Mouse (Mus musculus): ENCODE data around the gene Zc3hav1l. TPM values are rescaled to one million over a fixed set of nuclear protein-coding genes. Genes with fewer than 3 reads are reported as not detected.

Gene Zc3hav1l
- polyA plus RNA-seq, 1 experiment, result 1.3 TPM

DNA sequence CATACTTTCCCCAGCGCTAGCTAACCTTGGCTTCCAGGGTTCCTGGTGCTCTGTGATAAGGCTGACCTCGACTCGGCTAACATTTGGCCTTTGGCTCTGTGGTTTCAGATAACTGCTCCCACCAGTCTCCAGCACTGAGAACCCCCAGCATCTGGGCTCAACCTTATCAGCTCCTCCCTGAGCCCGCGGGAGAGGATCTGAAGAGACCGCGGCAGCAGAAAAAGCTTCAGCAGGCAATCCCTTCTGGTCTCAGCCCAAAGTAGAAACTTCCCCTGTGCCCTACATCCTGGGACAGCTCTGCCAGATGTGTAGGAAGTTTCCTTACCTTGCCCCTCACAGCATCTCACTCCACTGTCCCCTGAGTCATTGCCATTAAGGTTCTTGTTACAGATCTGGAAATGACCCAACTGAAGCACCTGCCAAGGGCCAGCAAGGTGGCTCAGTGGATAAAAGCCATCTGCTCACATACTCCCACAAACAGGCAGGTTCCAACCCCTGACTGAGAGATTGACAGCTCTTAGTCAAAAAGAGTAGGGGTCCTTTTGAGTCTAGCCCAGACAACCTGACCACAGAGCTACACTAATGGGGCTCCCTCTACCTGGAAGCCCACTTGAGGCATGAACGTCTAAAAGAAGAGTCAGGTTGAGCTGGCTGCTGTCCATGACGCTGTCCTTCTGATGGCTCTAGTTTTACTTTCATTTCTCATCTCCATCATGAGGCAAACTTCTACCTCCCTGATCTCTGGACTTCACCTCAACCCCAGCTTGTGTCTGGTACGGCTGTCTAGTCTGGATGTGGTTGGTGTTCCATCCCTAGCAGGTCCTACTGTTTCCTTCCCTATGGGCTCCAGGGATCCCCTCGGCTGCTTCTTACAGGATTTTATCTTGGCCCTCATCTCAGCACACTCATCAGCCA is 42.9 kb upstream of the Zc3hav1l start:
- Histone ChIP-seq H3K4me1 (ENCODE audit: control insufficient read depth, insufficient read depth, low read length) (peaks cover 2% of the 10 kb centered on the region; the same call in 1 of the 2 replicates), H3K36me3 (ENCODE audit: control insufficient read depth, insufficient read depth, low read length) (no peaks in the 10 kb centered on the region), H3K27me3 (ENCODE audit: control insufficient read depth, insufficient read depth, low read length) (no peaks in the 10 kb centered on the region), H3K4me3 (ENCODE audit: control insufficient read depth, low read depth, low read length) (peak overlapping the region; percentile 68), H3K27ac (ENCODE audit: control insufficient read depth, insufficient read depth, low read depth, low read length) (peak overlapping the region; percentile 19; the same call in 1 of the 2 replicates)
- TF ChIP-seq CTCF (IDR thresholded peaks at IDR 0.05; ENCODE audit: control insufficient read depth, insufficient read depth, insufficient replicate concordance, low read depth, low read length) (no peak), POLR2A (IDR thresholded peaks at IDR 0.05; ENCODE audit: control insufficient read depth, low read depth, low read length) (no peak)

GRCm38 (mm10) chr6:38339078-38339477 is 40.0 kb upstream of the Zc3hav1l start:
- Histone ChIP-seq H3K27ac (ENCODE audit: control insufficient read depth, insufficient read depth, low read depth, low read length) (no peak overlapping the region), H3K27me3 (ENCODE audit: control insufficient read depth, insufficient read depth, low read length) (no peaks in the 10 kb centered on the region), H3K36me3 (ENCODE audit: control insufficient read depth, insufficient read depth, low read length) (no peaks in the 10 kb centered on the region), H3K4me1 (ENCODE audit: control insufficient read depth, insufficient read depth, low read length) (peaks cover 2% of the 10 kb centered on the region; the same call in 1 of the 2 replicates), H3K4me3 (ENCODE audit: control insufficient read depth, low read depth, low read length) (no peak overlapping the region)
- TF ChIP-seq CTCF (IDR thresholded peaks at IDR 0.05; ENCODE audit: control insufficient read depth, insufficient read depth, insufficient replicate concordance, low read depth, low read length) (no peak), POLR2A (IDR thresholded peaks at IDR 0.05; ENCODE audit: control insufficient read depth, low read depth, low read length) (no peak)

DNA sequence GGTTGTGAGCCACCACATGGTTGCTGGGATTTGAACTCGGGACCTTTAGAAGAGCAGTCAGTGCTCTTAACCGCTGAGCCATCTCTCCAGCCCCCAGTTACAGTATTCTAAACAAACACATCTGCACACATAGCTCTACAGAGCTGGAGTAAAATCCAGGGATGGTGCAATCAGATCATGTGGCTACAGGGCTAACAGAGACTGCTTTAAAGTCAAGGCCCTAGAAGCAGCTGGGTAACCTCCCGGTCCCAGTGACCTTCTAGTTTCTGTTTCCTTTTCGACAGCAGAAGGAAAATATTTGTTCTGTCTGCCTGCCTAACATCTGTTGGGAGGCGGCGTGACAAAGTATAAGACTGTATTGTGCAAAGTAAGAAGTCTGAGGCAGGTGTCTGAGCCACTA is 38.9 kb upstream of the Zc3hav1l start:
- H3K27me3 ChIP-seq (ENCODE audit: control insufficient read depth, insufficient read depth, low read length), result no peaks in the 10 kb centered on the region
- H3K27ac ChIP-seq (ENCODE audit: control insufficient read depth, insufficient read depth, low read depth, low read length), result no peak overlapping the region
- no peak overlapping the region for H3K4me3 ChIP-seq (ENCODE audit: control insufficient read depth, low read depth, low read length)
- TF ChIP-seq POLR2A (IDR thresholded peaks at IDR 0.05; ENCODE audit: control insufficient read depth, low read depth, low read length), result no peak
- H3K36me3 ChIP-seq (ENCODE audit: control insufficient read depth, insufficient read depth, low read length), result no peaks in the 10 kb centered on the region
- H3K4me1 ChIP-seq (ENCODE audit: control insufficient read depth, insufficient read depth, low read length), result peaks cover 2% of the 10 kb centered on the region; the same call in 1 of the 2 replicates

- no peaks in the 10 kb centered on the region for H3K27me3 ChIP-seq (ENCODE audit: control insufficient read depth, insufficient read depth, low read length)
- H3K4me3 ChIP-seq (ENCODE audit: control insufficient read depth, low read depth, low read length), result no peak overlapping the region
- H3K27ac ChIP-seq (ENCODE audit: control insufficient read depth, insufficient read depth, low read depth, low read length), result no peak overlapping the region
- no peaks in the 10 kb centered on the region for H3K36me3 ChIP-seq (ENCODE audit: control insufficient read depth, insufficient read depth, low read length)
- H3K4me1 ChIP-seq (ENCODE audit: control insufficient read depth, insufficient read depth, low read length), result peaks cover 2% of the 10 kb centered on the region; the same call in 1 of the 2 replicates
- no peak for TF ChIP-seq CTCF (IDR thresholded peaks at IDR 0.05; ENCODE audit: control insufficient read depth, insufficient read depth, insufficient replicate concordance, low read depth, low read length)
- no peak for TF ChIP-seq POLR2A (IDR thresholded peaks at IDR 0.05; ENCODE audit: control insufficient read depth, low read depth, low read length)
Observed at GRCm38 (mm10) chr6:38337166-38337705, 38.2 kb upstream of the Zc3hav1l start.

- no peak overlapping the region for H3K4me3 ChIP-seq (ENCODE audit: control insufficient read depth, low read depth, low read length)
- no peak for TF ChIP-seq POLR2A (IDR thresholded peaks at IDR 0.05; ENCODE audit: control insufficient read depth, low read depth, low read length)
- TF ChIP-seq CTCF (IDR thresholded peaks at IDR 0.05; ENCODE audit: control insufficient read depth, insufficient read depth, insufficient replicate concordance, low read depth, low read length), result no peak
- H3K27ac ChIP-seq (ENCODE audit: control insufficient read depth, insufficient read depth, low read depth, low read length), result no peak overlapping the region
Observed at GRCm38 (mm10) chr6:38335264-38335663, 36.2 kb upstream of the Zc3hav1l start.

DNA sequence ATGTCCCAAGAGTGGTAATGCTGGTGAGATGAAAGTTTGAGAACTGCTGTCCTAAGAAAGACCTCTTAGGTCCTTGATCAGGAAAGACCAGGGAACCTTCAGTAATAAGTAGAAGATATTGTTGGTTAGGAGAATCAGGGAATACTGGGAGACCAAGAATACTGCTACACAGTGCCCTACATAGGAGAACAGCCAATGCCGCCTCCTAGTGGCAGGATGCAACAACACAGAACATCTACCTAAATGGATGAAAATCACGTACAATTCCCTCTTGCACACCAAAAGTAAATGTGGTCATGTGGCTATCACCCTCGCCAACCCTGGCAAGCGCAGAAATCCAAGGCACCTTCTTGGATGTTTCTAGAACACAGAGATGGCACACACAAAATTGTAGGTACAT is 27.5 kb upstream of the Zc3hav1l start:
- no peaks in the 10 kb centered on the region for H3K4me1 ChIP-seq (ENCODE audit: control insufficient read depth, insufficient read depth, low read length)
- no peaks in the 10 kb centered on the region for H3K27me3 ChIP-seq (ENCODE audit: control insufficient read depth, insufficient read depth, low read length)
- no peaks in the 10 kb centered on the region for H3K36me3 ChIP-seq (ENCODE audit: control insufficient read depth, insufficient read depth, low read length)
- H3K4me3 ChIP-seq (ENCODE audit: control insufficient read depth, low read depth, low read length), result no peak overlapping the region
- TF ChIP-seq CTCF (IDR thresholded peaks at IDR 0.05; ENCODE audit: control insufficient read depth, insufficient read depth, insufficient replicate concordance, low read depth, low read length), result no peak
- TF ChIP-seq POLR2A (IDR thresholded peaks at IDR 0.05; ENCODE audit: control insufficient read depth, low read depth, low read length), result no peak
- no peak overlapping the region for H3K27ac ChIP-seq (ENCODE audit: control insufficient read depth, insufficient read depth, low read depth, low read length)

More at GRCm38 (mm10) chr6:38335264-38335663, 36.2 kb upstream of the Zc3hav1l start:
- Histone ChIP-seq H3K4me1 (ENCODE audit: control insufficient read depth, insufficient read depth, low read length) (no peaks in the 10 kb centered on the region), H3K27me3 (ENCODE audit: control insufficient read depth, insufficient read depth, low read length) (no peaks in the 10 kb centered on the region), H3K36me3 (ENCODE audit: control insufficient read depth, insufficient read depth, low read length) (no peaks in the 10 kb centered on the region)

DNA sequence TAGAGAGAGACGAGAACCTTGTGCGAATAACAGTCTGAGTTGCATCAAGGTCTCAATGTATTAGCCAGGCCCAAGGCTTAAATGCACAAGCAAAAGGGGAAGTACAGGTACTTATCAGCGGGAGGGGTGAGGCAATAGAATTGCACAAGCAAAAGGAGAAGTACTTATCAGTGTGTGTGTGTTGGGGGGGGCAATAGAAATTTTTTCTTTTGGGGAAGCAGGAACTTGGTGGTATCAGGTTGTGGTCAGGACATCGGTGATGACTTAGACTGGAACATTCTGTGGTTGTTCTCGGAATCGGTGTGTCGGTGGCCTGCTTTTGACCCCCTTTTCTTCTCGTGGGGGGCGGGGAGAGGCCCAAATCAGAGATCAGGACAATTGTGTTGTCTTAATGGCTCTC is 21.6 kb upstream of the Zc3hav1l start:
- no peak for TF ChIP-seq CTCF (IDR thresholded peaks at IDR 0.05; ENCODE audit: control insufficient read depth, insufficient read depth, insufficient replicate concordance, low read depth, low read length)
- no peak for TF ChIP-seq POLR2A (IDR thresholded peaks at IDR 0.05; ENCODE audit: control insufficient read depth, low read depth, low read length)
- Histone ChIP-seq H3K27me3 (ENCODE audit: control insufficient read depth, insufficient read depth, low read length) (no peaks in the 10 kb centered on the region), H3K36me3 (ENCODE audit: control insufficient read depth, insufficient read depth, low read length) (no peaks in the 10 kb centered on the region), H3K27ac (ENCODE audit: control insufficient read depth, insufficient read depth, low read depth, low read length) (no peak overlapping the region), H3K4me3 (ENCODE audit: control insufficient read depth, low read depth, low read length) (no peak overlapping the region), H3K4me1 (ENCODE audit: control insufficient read depth, insufficient read depth, low read length) (no peaks in the 10 kb centered on the region)

Data from testis, adult 2 months (tissue).